Mouse (Mus musculus) liver, adult (tissue): ENCODE measurements around the gene Acsf2.

ENCODE experiments used
- GATA4 ChIP-seq: IDR thresholded peaks from 2 replicates; pipeline ENCODE4 v1.6.1; 2014; ENCODE audit warnings: mild to moderate bottlenecking, low read length; ENCODE audit not compliant: insufficient replicate concordance

The Acsf2 gene

DNA sequence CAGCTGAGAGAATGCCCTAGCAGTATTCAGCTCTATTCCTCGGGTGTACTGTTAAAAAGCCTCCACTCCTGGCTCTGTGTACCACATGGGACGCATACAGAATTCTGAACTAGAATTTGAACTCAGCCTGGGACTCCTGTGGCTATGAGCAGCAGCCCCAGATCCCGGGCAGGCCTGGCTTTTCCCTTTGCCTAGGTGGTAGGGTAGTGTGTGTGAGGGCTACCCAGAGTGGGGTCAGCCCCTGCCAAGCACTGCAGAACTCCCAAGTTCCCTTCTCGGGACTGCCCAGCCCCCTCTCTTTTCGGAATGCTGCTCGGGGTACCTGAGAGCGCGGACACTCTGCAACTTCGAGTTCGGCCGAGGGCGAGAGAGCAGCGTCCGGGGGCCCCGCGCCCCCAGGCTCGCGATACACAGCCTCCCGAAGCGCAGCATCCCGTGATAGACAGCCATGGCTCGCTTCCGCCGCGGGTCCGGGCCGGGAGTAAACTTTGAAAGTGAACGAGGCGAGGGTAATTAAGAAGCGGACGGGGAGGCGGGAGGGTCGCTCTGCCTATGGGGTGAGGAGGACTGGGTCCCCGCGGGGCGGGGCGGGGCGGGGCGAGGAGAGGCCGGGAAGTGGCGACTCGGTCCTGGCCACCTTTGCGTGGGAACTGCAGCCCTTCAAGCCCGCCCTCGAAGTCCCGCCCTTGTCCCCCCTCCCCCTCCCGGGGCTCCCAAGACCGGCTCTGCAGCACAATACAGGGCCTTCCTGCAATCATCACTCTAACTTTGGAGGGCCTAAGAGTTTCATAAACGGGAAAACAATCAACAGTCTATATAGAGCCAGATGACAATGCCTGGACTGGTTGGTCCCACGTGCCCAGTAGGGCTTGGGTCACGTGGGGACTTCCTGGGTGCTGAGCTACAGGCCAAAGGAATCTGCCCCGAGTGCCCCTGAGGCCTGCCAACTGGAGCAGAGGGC is at the start of gene Acsf2:
Gene Acsf2 (minus strand): TSS at position 551 of the 961 bp plus-strand sequence.
- no peak for TF ChIP-seq GATA4

DNA sequence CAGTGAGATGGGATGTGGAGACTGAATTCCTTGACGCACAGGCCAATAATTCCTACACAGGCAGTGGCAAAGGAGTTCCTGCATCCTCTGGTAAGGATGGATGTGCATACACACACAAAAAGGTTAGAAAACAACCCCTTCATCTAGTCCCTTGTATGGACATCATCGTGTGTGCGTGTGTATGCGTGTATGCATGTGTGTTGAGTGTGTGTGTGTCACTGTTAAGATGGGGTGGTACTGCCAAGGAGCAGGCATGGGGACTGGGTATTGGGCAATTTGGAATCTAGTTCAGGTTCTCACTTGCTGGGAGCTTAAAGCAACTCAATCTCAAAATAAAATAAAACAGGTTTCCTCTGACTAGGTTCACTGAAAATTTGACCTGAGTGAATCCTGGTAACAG is 44.8 kb upstream of the Acsf2 start:
- no peak for TF ChIP-seq GATA4

DNA sequence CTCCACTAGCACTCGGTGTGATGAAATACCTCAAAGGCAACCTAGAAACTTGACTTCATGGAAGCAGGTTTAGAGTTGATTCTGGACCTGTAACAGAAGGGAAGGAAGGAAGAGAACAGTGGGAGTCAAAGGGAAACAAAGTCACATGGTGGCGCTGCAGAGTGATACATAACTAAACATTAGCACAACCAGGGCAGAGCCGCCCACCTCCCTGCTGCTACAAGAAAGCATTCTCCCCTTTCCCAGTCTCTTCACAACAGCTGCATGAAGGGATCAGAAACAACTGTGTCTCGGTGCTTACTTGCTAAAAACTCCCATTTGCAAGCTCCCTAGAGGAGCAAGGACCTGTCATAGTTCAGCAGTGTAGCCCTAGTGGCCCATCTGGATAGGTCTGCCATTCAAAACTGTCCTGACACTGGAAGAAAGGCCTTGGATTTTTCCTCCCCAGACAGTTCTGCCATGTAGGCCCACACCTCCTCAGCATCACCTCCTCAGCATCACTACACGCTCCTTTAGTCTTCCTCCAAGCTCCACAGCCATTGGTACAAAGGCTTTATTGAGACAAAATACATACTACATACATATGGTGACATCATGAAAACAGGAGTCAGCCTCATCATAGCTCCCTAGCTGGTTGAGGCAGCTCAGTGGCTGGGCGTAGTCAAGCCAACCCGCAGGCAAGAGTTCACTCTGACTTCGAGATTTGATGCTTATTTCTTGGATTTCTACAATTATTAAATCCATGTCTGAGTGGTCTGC is 43.0 kb upstream of the Acsf2 start:
- no peak for TF ChIP-seq GATA4

DNA sequence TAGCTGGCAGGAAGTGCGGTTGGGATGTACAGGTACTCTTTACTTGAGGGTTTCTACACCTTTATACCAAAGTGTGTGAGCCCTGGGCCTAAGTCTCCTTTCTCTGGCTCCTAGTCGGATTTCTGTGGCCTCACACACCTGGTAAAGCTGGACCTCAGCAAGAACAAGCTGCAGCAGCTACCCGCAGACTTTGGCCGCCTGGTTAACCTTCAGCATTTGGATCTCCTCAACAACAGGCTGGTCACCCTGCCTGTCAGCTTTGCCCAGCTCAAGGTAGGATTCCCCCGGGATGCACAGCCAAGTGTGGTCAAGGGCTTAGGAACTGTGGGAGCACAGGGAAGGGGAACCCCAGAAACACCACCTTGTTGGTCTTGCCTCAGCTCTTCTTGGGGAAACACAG is 32.8 kb upstream of the Acsf2 start:
- TF ChIP-seq GATA4, result no peak

DNA sequence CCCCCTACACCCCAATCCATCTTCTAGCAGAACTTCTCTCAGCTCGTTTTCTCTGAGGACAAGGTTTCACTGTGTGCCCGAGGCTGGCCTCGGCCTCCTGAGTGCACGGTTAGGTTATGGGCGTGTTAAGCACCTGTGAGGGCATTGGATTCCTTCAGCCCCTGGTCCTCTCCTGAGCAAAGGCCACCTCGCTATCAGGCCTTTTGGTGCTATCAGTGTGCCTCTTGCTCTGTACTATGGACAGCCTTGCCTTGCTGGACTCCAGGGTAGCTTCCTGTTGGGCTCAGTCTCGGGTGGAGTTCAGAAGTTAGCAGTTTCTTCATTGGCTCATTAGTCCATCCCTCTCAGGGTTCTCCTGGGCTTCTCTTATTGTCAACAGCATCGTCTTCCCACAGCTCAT is 31.3 kb upstream of the Acsf2 start:
- no peak for TF ChIP-seq GATA4

DNA sequence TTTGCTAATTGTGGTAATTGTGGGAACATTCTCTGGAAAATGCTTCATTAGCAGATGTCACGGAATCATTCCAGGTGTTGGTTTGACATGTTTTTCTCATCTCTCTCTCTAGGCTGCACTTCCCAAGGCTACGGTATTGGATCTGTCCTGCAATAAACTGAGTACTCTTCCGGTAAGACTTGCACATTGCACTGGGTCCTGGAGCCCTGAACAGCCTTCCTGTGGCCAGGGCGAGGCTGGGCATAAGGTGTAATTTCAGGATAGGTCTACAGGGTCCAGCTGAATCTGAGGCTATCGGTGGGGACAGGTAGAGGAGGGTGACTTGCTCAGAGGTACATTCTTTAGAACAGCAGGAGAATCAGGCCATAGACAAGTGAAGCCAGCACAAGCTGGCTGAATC is 30.3 kb upstream of the Acsf2 start:
- TF ChIP-seq GATA4, result no peak

DNA sequence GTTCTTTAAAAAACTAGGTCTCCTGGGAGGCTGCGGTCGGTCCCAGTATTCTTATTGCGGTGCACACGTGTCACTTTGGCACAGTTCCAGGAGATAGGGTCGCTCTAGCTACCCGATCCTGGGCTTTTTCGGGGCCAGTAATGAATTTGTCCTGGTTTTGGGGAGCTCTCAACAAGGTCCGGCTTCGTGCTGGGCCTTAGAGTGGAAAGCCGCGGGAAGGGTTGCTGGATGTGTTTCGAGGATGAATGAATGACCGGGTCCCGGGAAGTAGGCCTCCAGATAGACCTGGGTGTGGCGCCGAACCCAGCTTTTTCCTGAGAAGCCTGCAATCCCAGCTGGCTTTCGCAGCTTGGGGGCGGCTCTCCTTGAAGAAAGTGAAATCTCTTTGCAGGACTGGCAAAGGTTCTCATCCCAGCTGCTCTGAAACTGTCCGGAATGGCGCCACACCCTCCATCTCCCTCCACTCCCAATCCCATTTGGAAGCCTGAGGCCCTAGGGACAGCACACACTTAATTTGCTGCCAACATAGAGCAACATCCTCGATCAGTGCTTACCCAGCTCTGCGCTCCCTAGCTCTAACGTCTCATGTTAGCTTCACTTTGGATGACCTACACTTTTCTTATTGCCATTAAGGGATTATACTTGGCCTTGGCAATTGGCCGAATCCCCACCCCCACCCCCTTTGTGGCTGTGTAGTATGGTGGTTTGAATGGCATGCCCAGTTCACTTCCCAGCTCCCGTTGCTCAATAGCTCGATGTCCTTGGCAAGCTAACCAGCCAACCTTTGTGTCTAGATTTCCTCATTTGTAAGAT is 28.7 kb upstream of the Acsf2 start:
- TF ChIP-seq GATA4, result no peak

DNA sequence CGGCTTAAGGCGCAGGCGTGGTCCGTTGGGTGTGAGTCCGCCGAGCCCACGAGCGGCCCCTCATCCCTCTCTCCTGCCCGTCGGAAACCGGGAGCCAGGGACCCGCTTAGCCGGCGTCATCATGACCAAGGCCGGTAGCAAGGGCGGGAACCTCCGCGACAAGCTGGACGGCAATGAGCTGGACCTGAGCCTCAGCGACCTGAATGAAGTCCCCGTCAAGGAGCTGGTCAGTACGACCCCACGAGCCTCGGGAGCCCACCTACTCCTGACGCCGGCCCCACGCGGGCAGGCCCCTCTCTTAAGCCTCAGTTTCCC is 28.2 kb upstream of the Acsf2 start:
- TF ChIP-seq GATA4, result no peak

DNA sequence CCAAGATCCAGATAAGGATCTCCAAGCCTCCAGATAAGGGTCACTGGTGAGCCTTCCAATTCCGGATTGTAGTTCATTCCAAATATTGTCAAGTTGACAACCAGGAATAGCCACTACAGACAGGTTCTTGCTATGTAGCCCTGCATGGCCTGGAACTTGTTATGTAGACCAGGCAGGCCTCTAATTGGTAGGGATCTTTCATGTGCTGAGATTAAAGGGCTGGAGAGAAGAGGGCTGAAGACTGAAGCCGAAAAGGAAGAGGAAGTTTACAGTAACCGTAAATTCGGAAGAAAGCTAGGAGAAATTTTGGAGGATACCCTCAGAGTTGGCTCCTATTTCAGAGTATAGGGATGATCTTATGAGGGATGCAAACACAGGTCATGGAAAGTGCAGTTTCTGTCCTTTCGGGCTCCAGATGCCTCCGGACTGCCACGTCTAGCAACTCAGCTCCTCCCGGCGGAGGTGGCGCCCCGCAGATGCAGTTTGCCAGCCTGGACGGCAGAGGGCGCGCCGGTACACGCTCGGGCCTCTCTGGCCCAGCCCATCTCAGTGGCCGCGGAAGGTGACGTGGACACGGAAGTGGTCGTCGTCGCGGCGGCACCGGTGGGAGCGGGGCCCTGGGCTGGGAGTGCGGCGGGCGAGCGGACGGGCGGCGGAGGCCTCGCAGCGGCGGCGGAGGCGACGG is 27.7 kb upstream of the Acsf2 start, which contains the start of gene Lrrc59:
Gene Lrrc59 (plus strand): TSS at position 569 of the 685 bp plus-strand sequence.
- TF ChIP-seq GATA4, result peak; percentile 31; the same call in 1 of the 2 replicates

DNA sequence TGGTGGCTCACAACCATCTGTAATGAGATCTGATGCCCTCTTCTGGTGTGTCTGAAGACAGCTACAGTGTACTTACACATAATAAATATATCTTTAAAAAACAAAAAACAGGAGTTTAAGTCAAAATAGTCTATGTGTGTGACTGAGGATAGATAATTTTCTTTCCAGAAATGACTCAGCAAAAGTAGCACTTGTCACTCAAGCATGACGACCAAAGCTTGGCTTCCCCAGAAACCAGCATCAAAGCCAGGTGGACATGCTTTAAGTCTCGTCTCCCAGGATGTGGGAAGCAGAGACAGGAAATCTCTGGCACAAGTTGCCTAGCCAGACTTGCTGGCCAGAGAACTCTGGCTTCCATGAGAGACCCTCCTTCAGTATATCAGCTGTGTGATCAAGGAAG is 20.5 kb upstream of the Acsf2 start:
- no peak for TF ChIP-seq GATA4

DNA sequence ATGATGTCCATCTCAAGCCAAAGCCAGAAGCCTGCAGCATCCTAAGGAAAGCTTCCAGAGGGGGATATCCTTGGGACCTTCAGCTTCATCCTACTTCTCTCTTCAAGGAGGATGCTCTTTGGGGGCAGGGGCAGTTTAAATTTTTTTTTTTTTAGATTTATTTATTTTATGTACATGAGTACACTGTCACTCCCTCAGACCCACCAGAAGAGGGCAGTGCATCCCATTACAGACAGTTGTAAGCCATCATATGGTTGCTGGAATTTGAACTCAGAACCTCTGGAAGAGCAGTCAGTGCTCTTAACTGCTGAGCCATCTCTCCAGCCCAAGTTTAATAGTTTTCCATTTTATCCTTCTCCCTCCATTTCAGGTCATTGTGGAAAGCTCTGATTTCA is 19.8 kb upstream of the Acsf2 start:
- TF ChIP-seq GATA4, result no peak

DNA sequence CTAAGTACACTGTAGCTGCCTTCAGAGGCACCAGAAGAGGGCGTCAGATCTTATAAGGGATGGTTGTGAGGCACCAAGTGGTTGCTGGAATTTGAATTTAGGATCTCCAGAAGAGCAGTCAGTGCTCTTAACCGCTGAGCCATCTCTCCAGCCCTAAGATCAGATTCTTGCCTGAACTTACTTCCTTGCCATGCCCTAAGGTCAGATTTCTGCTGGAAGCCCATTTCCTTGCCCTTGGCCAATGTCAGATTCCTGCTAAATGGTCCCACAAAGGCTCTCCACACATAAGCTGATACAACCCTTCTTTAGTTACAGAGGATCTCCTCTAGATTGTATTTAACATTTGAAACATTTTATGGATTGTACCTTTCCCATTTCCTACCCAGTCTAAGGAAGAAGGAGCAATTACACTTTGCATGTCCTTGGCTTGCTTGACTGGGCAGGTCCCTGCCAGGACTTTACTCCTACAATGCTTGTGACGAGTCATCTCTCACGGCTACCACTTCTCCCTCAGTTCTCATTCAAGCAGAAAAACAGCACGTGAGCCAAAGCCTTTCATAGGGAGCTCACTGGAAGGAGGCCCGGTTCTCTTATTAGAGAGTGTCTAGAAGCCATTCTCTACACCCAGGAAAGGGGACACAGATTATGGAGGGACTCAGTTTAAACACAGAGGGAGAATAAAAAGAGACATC is 19.2 kb upstream of the Acsf2 start:
- no peak for TF ChIP-seq GATA4

DNA sequence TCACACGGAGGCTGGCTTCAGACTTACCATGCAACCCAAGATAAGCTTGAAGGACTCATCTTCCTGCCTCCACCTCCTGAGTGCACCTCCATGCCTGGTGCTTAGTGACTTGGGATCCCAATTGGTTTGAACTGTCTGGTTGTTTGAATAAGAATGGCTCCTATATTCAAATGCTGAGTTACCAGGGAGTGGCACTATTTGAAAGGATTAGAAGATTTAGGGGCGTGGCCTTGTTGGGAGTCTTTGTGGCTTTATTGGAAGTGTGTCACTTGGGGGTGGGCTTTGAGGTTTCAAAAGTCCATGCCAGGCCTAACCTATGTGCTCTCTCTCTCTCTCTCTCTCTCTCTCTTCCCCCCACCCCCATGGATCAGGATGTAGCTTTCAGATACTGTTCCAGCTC is 16.0 kb upstream of the Acsf2 start:
- no peak for TF ChIP-seq GATA4

DNA sequence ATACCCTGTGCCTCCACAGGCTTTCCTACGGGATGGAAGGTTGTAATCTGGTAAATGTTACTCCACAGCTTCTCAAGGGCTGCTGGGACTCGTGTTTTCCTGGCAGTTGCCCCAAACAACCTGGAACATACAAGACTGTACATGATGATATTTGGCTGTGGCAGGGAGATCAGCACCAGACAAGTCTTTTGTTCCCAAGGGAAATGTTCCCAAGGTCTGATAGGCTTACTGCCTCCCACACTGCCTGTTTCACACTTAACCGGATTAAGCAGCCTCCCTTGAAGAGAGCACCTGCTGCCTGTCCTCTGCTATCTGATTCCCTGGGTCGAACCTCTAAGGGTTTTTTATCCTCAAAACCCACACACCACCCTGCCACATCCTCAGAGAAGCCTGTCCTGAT is 13.8 kb upstream of the Acsf2 start:
- no peak for TF ChIP-seq GATA4

DNA sequence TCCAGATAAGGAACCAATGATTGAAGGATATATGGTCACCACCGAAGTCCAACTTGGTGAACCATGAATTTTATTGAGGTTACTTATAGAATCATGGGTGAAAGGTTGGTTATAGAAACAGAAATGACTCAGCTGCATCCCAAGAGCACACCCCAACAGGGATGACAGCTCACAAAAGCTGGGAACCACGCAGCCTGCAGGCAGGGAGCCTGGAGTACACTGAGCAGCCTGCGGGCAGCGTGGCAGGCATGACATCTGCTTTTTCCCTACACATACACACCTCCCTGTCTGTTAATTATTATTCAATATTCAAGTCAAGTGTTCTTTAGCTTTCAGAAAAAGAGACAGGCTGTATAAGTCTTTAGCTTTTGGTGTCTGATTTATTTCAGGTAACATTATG is 12.9 kb upstream of the Acsf2 start:
- no peak for TF ChIP-seq GATA4
